Mouse (Mus musculus): ENCODE data around the gene Tmem184a. TPM values are rescaled to one million over a fixed set of nuclear protein-coding genes. Genes with fewer than 3 reads are reported as not detected.

Gene Tmem184a
- total RNA-seq, 1 experiment: 2.7 TPM

DNA sequence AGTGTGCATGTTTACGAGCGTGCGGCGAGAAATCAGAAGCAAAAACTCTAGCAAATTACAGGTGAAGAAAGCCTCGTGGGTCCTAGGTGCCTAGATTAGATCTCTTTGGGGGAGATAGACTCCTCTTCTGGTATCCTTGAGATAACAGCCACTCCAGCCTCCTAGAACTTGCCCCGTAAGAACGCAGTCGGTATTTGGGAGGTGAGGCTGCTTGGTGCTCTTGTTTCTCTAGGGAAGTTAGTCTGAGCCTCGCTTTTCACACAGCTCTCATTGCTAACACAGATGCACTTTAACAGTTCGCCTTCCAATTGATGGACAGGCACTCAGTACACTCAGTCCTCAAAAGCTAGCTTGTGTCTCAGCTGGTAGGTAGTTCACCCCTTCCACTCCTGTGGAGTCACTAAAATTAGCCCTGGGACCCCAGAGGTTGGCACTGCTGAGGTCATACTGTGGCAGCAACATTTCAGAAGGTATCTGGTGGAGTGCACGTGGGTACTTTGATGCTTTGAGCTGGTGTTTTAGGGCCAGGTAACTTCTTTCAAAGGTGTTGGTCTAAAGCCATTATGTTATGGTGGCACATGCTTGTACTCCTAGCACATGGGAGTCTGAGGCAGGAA, 27.4 kb downstream of the Tmem184a start:
- Histone ChIP-seq H3K4me1 (ENCODE audit: control insufficient read depth in 2 of 2, insufficient read depth in 2 of 2, low read length in 2 of 2, poor library complexity in 1 of 2) (peaks cover 3 to 20% of the 10 kb centered on the region in 2 experiments; a peak in 2 of 4 replicates), H3K4me3 (ENCODE audit: insufficient read depth in 1 of 2, low read depth in 1 of 2, low read length in 2 of 2, poor library complexity in 1 of 2, severe bottlenecking in 1 of 2) (peak overlapping the region; percentile 68 to 92), H3K9me3 (ENCODE audit: control insufficient read depth, insufficient read depth, low read depth, low read length) (no peaks in the 10 kb centered on the region), H3K36me3 (ENCODE audit: control insufficient read depth, insufficient read depth, low read length, poor library complexity, severe bottlenecking) (peaks cover under 1% of the 10 kb centered on the region; the same call in 1 of the 2 replicates), H3K27ac (ENCODE audit: insufficient read depth, low read depth, low read length, poor library complexity, severe bottlenecking) (peak overlapping the region; percentile 0; the same call in 1 of the 2 replicates), H3K9ac (ENCODE audit: insufficient read depth, low read depth, low read length, poor library complexity, severe bottlenecking) (peak overlapping the region; percentile 86)
- no peak for DNase-seq (ENCODE audit: low read depth, low spot score)
- TF ChIP-seq HCFC1 (IDR thresholded peaks at IDR 0.05; ENCODE audit: borderline replicate concordance, insufficient read depth, low read length) (no peak), ZC3H11A (IDR thresholded peaks at IDR 0.05; ENCODE audit: borderline replicate concordance, low read depth, low read length) (no peak), CHD2 (IDR thresholded peaks at IDR 0.05; ENCODE audit: low read depth, low read length) (no peak), ZNF384 (IDR thresholded peaks at IDR 0.05; ENCODE audit: low read depth, low read length) (no peak), MAFK (IDR thresholded peaks at IDR 0.05; ENCODE audit: insufficient read depth, low read depth, low read length) (no peak)
- in situ Hi-C loops (cut with MboI; ENCODE audit: low sequenced_read_pairs in 2 of 2, unreplicated experiment in 2 of 2): no loop called here

DNA sequence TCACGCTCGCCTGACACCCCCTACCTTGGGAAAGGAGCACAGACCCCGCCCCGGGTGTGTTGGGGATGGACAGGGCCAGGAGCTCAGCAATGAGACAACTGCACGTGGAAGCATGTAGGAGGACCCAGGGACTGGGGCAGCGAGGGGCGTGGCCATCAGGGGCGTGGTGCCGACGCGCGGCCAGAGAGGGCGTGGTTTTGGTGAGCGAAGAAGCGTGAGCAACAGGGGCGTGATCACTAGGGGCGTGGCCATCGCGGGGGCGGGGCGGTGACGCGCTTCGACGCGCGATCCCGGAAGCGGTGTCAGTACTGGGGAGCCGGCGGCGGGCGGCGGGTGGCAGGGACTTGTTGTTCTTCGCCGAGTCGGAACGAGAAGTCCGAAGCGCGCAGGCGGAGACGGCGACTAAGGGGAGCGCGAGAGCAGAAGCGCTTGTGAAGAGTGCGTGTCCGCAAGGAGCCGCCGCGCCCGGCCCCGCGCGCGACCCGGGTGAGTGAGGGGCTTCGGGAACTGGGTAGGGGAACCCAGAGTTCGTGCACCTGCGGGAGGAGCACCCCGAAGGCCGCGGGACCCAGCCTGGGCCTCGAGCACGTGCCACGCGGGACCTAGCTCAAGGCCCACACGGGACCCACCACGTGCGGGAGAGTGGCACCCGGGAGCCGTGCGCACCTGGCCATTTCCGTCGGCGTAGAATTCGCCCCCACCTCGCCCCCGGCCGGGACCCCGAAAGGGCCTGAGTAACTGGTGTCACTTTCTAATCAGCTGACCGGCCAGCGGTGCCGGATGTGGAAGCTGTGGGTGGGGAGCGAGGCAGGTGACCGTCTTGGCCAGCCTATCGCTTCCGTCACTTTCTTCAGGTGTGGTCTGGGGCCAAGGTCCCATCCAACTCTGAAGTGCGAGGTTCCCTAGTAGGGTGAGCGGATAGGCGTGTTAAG, 28.2 kb downstream of the Tmem184a start, which contains the start of gene Mafk:
Gene Mafk, plus strand, starts transcription at position 287 of the 932 bp plus-strand sequence.
- in situ Hi-C loops (cut with MboI; ENCODE audit: low sequenced_read_pairs in 2 of 2, unreplicated experiment in 2 of 2): no loop called here
- Histone ChIP-seq H3K9ac (ENCODE audit: insufficient read depth, low read depth, low read length, poor library complexity, severe bottlenecking) (peak within 1 kb of the TSS; percentile 86), H3K4me1 (ENCODE audit: control insufficient read depth in 2 of 2, insufficient read depth in 2 of 2, low read length in 2 of 2, poor library complexity in 1 of 2) (peaks cover 3 to 17% of the 10 kb centered on the region in 2 experiments; a peak in 2 of 4 replicates), H3K27ac (ENCODE audit: insufficient read depth, low read depth, low read length, poor library complexity, severe bottlenecking) (peak within 1 kb of the TSS; percentile 0; the same call in 1 of the 2 replicates), H3K9me3 (ENCODE audit: control insufficient read depth, insufficient read depth, low read depth, low read length) (no peaks in the 10 kb centered on the region), H3K4me3 (ENCODE audit: insufficient read depth in 1 of 2, low read depth in 1 of 2, low read length in 2 of 2, poor library complexity in 1 of 2, severe bottlenecking in 1 of 2) (peak within 1 kb of the TSS; percentile 68 to 92), H3K36me3 (ENCODE audit: control insufficient read depth, insufficient read depth, low read length, poor library complexity, severe bottlenecking) (no peaks in the 10 kb centered on the region; the same call in 1 of the 2 replicates)
- TF ChIP-seq CHD2 (IDR thresholded peaks at IDR 0.05; ENCODE audit: low read depth, low read length) (no peak), HCFC1 (IDR thresholded peaks at IDR 0.05; ENCODE audit: borderline replicate concordance, insufficient read depth, low read length) (peak; percentile 47; the same call in 1 of the 2 replicates), ZC3H11A (IDR thresholded peaks at IDR 0.05; ENCODE audit: borderline replicate concordance, low read depth, low read length) (no peak)
- peak; percentile 74 for DNase-seq (ENCODE audit: low read depth, low spot score)

DNA sequence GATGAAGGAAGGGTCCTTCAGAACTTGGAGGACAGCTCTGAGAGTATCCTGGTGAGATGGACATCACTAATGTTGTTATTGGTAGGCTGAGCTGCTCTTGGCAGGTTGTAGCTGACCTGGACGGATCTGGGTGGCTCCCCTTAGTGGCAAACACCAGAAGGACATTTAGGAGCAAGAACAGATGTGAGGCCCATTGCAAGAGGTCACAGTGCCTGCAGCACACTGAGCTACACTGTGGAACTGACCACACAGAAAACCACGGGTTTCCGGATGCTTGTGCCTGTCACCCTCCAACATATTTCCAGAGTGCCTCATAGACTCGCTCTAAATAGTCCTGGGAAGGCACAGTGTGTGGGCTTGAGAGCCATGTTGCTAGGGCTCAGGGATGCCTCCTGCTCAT, 30.3 kb downstream of the Tmem184a start:
- Histone ChIP-seq H3K9me3 (ENCODE audit: control insufficient read depth, insufficient read depth, low read depth, low read length) (no peaks in the 10 kb centered on the region), H3K27ac (ENCODE audit: insufficient read depth, low read depth, low read length, poor library complexity, severe bottlenecking) (no peak overlapping the region), H3K36me3 (ENCODE audit: control insufficient read depth, insufficient read depth, low read length, poor library complexity, severe bottlenecking) (no peaks in the 10 kb centered on the region; the same call in 1 of the 2 replicates), H3K4me1 (ENCODE audit: control insufficient read depth in 2 of 2, insufficient read depth in 2 of 2, low read length in 2 of 2, poor library complexity in 1 of 2) (peaks cover 3 to 13% of the 10 kb centered on the region in 2 experiments; a peak in 2 of 4 replicates), H3K4me3 (ENCODE audit: insufficient read depth in 1 of 2, low read depth in 1 of 2, low read length in 2 of 2, poor library complexity in 1 of 2, severe bottlenecking in 1 of 2) (no peak overlapping the region), H3K9ac (ENCODE audit: insufficient read depth, low read depth, low read length, poor library complexity, severe bottlenecking) (no peak overlapping the region)
- in situ Hi-C loops (cut with MboI; ENCODE audit: low sequenced_read_pairs in 2 of 2, unreplicated experiment in 2 of 2): no loop called here
- no peak for DNase-seq (ENCODE audit: low read depth, low spot score)
- TF ChIP-seq CHD2 (IDR thresholded peaks at IDR 0.05; ENCODE audit: low read depth, low read length) (no peak), ZNF384 (IDR thresholded peaks at IDR 0.05; ENCODE audit: low read depth, low read length) (no peak), HCFC1 (IDR thresholded peaks at IDR 0.05; ENCODE audit: borderline replicate concordance, insufficient read depth, low read length) (no peak), MAFK (IDR thresholded peaks at IDR 0.05; ENCODE audit: insufficient read depth, low read depth, low read length) (no peak), ZC3H11A (IDR thresholded peaks at IDR 0.05; ENCODE audit: borderline replicate concordance, low read depth, low read length) (no peak)

DNA sequence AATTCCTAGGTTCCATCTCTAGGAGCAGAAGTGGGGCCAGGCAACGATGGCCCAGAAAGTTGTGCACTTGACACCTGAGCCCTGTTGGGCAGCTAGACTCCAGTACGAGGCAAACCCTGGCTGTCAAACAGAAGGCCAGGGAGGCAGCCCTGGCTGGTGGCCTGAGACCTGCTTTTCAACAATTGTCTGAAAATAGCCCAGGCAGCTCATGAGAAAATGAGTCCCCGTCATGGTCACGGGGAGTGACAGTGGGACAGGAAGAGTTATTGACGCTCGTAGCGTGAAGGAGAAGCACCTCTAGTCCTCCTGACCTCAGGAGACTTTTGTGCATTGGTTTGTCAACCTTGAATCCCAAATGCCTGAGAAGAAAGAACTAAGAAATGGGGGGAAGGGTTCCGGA, 38.3 kb downstream of the Tmem184a start:
- no peak overlapping the region for H3K27ac ChIP-seq (ENCODE audit: insufficient read depth, low read depth, low read length, poor library complexity, severe bottlenecking)
- no peaks in the 10 kb centered on the region for H3K4me1 ChIP-seq (ENCODE audit: control insufficient read depth in 2 of 2, insufficient read depth in 2 of 2, low read length in 2 of 2, poor library complexity in 1 of 2)
- H3K36me3 ChIP-seq (ENCODE audit: control insufficient read depth, insufficient read depth, low read length, poor library complexity, severe bottlenecking): no peaks in the 10 kb centered on the region
- H3K9me3 ChIP-seq (ENCODE audit: control insufficient read depth, insufficient read depth, low read depth, low read length): no peaks in the 10 kb centered on the region
- no peak overlapping the region for H3K4me3 ChIP-seq (ENCODE audit: insufficient read depth in 1 of 2, low read depth in 1 of 2, low read length in 2 of 2, poor library complexity in 1 of 2, severe bottlenecking in 1 of 2)
- no peak for TF ChIP-seq HCFC1 (IDR thresholded peaks at IDR 0.05; ENCODE audit: borderline replicate concordance, insufficient read depth, low read length)
- no peak for TF ChIP-seq ZNF384 (IDR thresholded peaks at IDR 0.05; ENCODE audit: low read depth, low read length)
- TF ChIP-seq CHD2 (IDR thresholded peaks at IDR 0.05; ENCODE audit: low read depth, low read length): no peak
- TF ChIP-seq ZC3H11A (IDR thresholded peaks at IDR 0.05; ENCODE audit: borderline replicate concordance, low read depth, low read length): no peak
- TF ChIP-seq MAFK (IDR thresholded peaks at IDR 0.05; ENCODE audit: insufficient read depth, low read depth, low read length): no peak
- H3K9ac ChIP-seq (ENCODE audit: insufficient read depth, low read depth, low read length, poor library complexity, severe bottlenecking): no peak overlapping the region
- DNase-seq (ENCODE audit: low read depth, low spot score): no peak
- in situ Hi-C loops (cut with MboI; ENCODE audit: low sequenced_read_pairs in 2 of 2, unreplicated experiment in 2 of 2): no loop called here
